Mouse (Mus musculus) G1E (cell line): ENCODE measurements around the gene Cyth1.

Experiments used
- CTCF ChIP-seq: IDR thresholded peaks from 2 replicates; pipeline ENCODE4 v1.5.1; 2012; ENCODE audit warnings: low read depth, low read length, inconsistent platforms, mixed read lengths
- GATA1 ChIP-seq: IDR thresholded peaks from 2 replicates; pipeline ENCODE4 v1.6.1; 2012; ENCODE audit warnings: borderline replicate concordance, low read length, inconsistent platforms, mixed read lengths
- POLR2AphosphoS5 ChIP-seq: IDR thresholded peaks from 2 replicates; pipeline ENCODE4 v1.6.1; 2012; ENCODE audit warnings: low read depth, low read length, inconsistent platforms; ENCODE audit not compliant: insufficient replicate concordance
- TAL1 ChIP-seq: conservative IDR thresholded peaks from 2 replicates; pipeline ENCODE4 v1.6.1; 2012; ENCODE audit warnings: low read depth, low read length, inconsistent platforms, mixed read lengths

DNA sequence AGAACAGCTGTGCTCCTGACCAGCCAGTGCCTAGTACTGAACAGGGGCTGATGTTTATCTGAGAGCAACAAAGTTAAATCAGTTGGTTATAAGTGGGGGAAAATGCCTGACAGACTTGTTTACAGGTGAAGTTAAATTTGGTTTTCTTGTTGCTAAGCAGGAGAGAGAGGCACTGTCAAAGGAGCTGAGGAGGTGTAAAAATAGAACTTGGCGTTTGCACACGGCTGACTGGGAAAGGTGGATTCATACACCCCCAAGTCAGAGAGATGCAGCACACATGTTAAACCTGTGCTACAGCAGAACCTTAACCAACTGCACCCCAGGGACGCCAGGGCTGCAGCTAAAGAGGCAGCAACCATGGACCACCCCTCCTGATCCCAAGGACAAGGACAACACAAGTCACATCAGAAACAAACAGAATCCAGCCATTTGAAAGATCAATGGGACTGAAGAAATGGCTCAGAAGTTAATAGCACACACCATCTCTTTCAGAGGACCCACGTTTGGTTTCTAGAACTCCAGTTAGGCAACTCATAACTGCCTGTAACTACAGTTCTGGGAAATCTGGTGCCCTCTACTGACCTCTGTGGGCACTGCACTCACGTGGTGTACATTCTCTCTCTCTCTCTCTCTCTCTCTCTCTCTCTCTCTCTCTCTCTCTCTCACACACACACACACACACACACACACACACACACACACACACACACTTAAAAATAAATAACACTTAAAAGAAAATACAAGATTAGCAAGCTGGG, 96.8 kb downstream of the Cyth1 start:
- no peak for TF ChIP-seq CTCF
- no peak for TF ChIP-seq GATA1
- TF ChIP-seq TAL1 = no peak
- no peak for TF ChIP-seq POLR2AphosphoS5
